Mouse (Mus musculus) cerebellum, adult 2 months (tissue): ENCODE data around the gene Cep131.
A peak's percentile ranks its signal among the peaks of the same experiment; 100 is the strongest.

Source experiments
- CTCF ChIP-seq: fragments of 200-500 bp; IDR thresholded peaks from 2 replicates; pipeline ENCODE4 v1.5.1; 2011; ENCODE audit warnings: low read depth, mild to moderate bottlenecking, control low read depth, low read length, moderate library complexity, borderline replicate concordance; ENCODE audit not compliant: insufficient read depth
- POLR2A ChIP-seq: fragments of 200-500 bp; IDR thresholded peaks from 2 replicates; pipeline ENCODE4 v1.6.1; 2011; ENCODE audit warnings: low read length, control low read depth, borderline replicate concordance; ENCODE audit not compliant: insufficient read depth

DNA sequence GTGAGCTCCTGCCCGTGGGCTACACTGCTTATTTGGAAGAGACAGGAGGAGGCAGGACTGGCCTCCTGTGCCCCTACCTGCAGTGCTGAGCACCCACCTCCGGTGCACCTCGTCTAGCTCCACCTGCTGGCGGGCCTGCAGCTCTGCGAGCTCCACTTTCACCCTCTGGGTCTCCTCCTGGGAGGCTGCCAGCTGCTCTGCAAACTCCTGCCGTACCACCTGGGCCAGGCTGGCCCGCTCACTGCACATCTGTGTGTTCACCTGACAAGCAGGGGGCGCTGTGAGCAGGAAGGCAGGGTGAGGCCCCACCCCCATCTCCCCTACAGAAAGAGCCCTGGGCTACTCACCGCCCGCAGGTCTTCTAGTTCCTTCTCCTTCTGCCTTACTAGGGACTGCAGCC, 21.3 kb downstream of the Cep131 start:
- TF ChIP-seq CTCF (peak; percentile 80), POLR2A (no peak)
